Mouse (Mus musculus): ENCODE data around the gene Psg17. TPM values are rescaled to one million over a fixed set of nuclear protein-coding genes. Genes with fewer than 3 reads are reported as not detected.

Gene Psg17
- not detected for polyA plus RNA-seq (2017; shearing (Covaris generic))

GRCm38 (mm10) chr7:18821507-18821906, at the start of gene Psg17:
Gene Psg17 (minus strand): TSS chr7:18821607.

DNA sequence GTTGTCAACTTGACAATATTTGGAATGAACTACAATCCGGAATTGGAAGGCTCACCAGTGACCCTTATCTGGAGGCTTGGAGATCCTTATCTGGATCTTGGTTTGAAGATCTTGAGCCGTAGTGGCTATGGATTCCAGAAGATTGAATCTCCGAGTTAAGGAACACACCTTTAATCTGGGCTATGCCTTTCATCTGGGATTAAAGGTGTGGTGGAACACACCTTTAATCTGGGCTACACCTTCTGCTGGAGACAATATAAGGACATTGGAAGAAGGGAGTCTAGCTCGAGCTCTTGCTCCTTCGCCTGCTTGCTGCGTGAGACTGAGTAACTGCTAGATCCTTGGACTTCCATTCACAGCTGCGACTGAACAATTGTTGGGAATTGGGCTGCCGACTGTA, 49.6 kb upstream of the Psg17 start, which contains the start of gene Pglyrp1:
TSS of gene Pglyrp1 (plus strand) at position 301 of the 400 bp plus-strand sequence.

DNA sequence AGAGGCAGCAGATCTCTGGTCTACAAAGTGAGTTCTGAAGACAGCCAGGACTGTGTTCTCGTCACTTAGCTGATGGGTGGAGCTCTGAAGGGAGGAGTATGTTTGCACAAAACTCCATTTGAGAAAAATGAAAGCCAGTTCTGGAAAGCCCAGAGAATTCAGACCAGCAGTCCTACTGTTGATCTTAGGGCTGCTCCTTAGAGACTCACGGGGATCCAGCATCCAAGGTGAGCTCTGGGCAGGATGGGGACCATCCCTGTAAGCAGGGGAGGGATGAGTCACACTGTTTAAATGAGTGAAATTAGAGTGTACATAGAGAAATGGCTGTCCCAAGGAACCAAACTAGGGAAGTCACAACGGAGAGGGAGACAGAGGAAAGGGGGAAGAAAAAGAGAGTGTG, 18.5 kb upstream of the Psg17 start, which contains the start of gene Mill2:
TSS of gene Mill2 (plus strand) at position 102 of the 400 bp plus-strand sequence.

DNA sequence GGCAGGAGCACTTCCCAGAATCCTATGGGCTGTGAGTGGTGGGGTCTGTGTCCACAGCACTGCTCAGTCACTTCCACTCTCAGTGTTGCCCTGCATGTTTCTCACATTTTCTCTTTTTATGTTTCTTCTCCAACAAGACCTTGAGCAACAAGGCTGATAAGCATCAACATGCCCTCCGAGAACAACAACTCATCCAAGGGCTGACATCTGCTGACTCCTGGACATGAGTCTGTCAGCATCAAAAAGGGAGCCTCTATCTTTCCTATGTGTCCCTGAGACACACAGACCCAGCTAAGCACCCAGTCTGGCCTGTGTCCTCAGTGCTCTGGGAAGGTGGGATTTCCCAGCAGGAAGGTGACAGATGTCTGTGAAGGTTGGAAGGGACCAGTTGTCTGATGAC, 23.0 kb downstream of the Psg17 start, which contains the start of gene Psg19:
TSS of gene Psg19 (minus strand) at position 101 of the 400 bp plus-strand sequence.

Other genes starting within 250 kb of the Psg17 start
- not detected for gene Psg23, start 205.1 kb downstream of the Psg17 start, polyA plus RNA-seq (2017; shearing (Covaris generic))
- gene Psg21, start 164.9 kb downstream of the Psg17 start, polyA plus RNA-seq (2017; shearing (Covaris generic)), result not detected
- gene Psg20, start 135.4 kb downstream of the Psg17 start, polyA plus RNA-seq (2017; shearing (Covaris generic)), result not detected
- gene Psg22, start 103.5 kb downstream of the Psg17 start, polyA plus RNA-seq (2017; shearing (Covaris generic)), result not detected
- not detected for gene Psg19, start 23.1 kb downstream of the Psg17 start, polyA plus RNA-seq (2017; shearing (Covaris generic))
- not detected for gene Mill2, start 18.4 kb upstream of the Psg17 start, polyA plus RNA-seq (2017; shearing (Covaris generic))
- gene Pglyrp1, start 49.7 kb upstream of the Psg17 start, polyA plus RNA-seq (2017; shearing (Covaris generic)), result 257 TPM
- 36.3 TPM for gene Ccdc61, start 88.8 kb upstream of the Psg17 start, polyA plus RNA-seq (2017; shearing (Covaris generic))
- gene Nova2, start 104.3 kb upstream of the Psg17 start, polyA plus RNA-seq (2017; shearing (Covaris generic)), result not detected
- not detected for gene Nanos2, start 165.8 kb upstream of the Psg17 start, polyA plus RNA-seq (2017; shearing (Covaris generic))
- 3.5 TPM for gene Mypop, start 169.6 kb upstream of the Psg17 start, polyA plus RNA-seq (2017; shearing (Covaris generic))
- 4.6 TPM for gene Irf2bp1, start 182.4 kb upstream of the Psg17 start, polyA plus RNA-seq (2017; shearing (Covaris generic))
- not detected for gene Foxa3, start 201.9 kb upstream of the Psg17 start, polyA plus RNA-seq (2017; shearing (Covaris generic))
- gene Sympk, start 202.8 kb upstream of the Psg17 start, polyA plus RNA-seq (2017; shearing (Covaris generic)), result 23.2 TPM
- not detected for gene Rsph6a, start 233.1 kb upstream of the Psg17 start, polyA plus RNA-seq (2017; shearing (Covaris generic))

All from activated CD4-positive, CD25-positive, alpha-beta regulatory T cell, adult 9 weeks (primary cell).